Mouse (Mus musculus) erythroblast, embryonic 14.5 days (primary cell): ENCODE measurements around the gene Cd19.

Experiments used
- GATA1 ChIP-seq: IDR thresholded peaks from 2 replicates; pipeline ENCODE4 v1.6.1; 2012; ENCODE audit warnings: low read length, inconsistent platforms, mixed read lengths
- TAL1 ChIP-seq: IDR thresholded peaks from 3 replicates; pipeline ENCODE4 v1.6.1; 2012; ENCODE audit warnings: low read length, inconsistent platforms, mixed read lengths

DNA sequence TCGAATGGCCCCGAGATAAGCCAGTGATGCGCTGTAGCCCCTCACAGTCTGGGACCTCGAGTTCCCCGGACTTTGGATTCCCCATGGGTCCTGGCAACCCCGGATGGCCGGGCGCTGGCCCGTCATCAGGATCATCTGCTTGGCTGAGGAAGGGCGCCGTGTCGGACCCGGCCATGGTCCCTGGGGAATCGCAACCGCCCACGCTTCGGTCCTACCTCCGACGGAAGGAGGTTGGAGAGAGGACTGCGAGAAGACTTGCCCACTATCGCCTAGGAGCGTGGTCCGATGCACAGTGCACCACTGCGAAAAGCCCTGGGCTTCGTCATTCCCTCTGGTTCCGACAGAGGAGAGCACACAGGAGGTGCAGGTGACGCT lies 37.8 kb downstream of the Cd19 start:
- TF ChIP-seq GATA1, result no peak
- no peak for TF ChIP-seq TAL1
